Comparison of ENCODE assay signal across 8 mouse cellular contexts in genomic region chr10:70097291-70097901, GRCm38 (mm10). TPM values are rescaled to one million over a fixed set of nuclear protein-coding genes. Genes with fewer than 3 reads are reported as not detected.
DNase-seq lines count a peak whose midpoint lies in the region; ATAC-seq and TF ChIP-seq lines count a peak whose summit lies in the region.

No protein-coding gene starts in this region.

- WGBS in kidney, embryonic 14.5 days, result under 1% methylated on average over 56 of the region's 58 CpGs
- under 1% methylated on average over 58 of the region's 58 CpGs for WGBS in lung, embryonic 14.5 days

- DNase-seq in cerebellum, adult 18-20 months, result peak; percentile 41 to 59
- DNase-seq in gastrocnemius, postnatal 25 days, result peak; percentile 46
- DNase-seq in lung, embryonic 14.5 days, result peak; percentile 49
- peak; percentile 67 for DNase-seq in retina, postnatal 1 day
- no peak for DNase-seq in c-Kit-positive CD71-positive TER-119-positive erythroid progenitor cells, embryonic 14.5 days (ENCODE audit: low spot score)

- H3K9ac ChIP-seq in kidney, embryonic 14.5 days (ENCODE audit: low read depth, low read length), result peak overlapping the region; percentile 91
- peak overlapping the region; percentile 95 for H3K9ac ChIP-seq in lung, embryonic 14.5 days

- peaks cover 53% of the 10 kb centered on the region for H3K4me1 ChIP-seq in megakaryocyte, embryonic 14.5 days
- H3K4me1 ChIP-seq in kidney, embryonic 14.5 days (ENCODE audit: control insufficient read depth, insufficient read depth, low read length), result peaks cover 19% of the 10 kb centered on the region
- H3K4me1 ChIP-seq in lung, embryonic 14.5 days (ENCODE audit: insufficient read depth), result peaks cover 15% of the 10 kb centered on the region

- peak overlapping the region; percentile 84 for H3K27ac ChIP-seq in kidney, embryonic 14.5 days (ENCODE audit: low read depth, low read length)
- H3K27ac ChIP-seq in lung, embryonic 14.5 days (ENCODE audit: low read depth), result peak overlapping the region; percentile 80

- no peaks in the 10 kb centered on the region for H3K27me3 ChIP-seq in megakaryocyte, embryonic 14.5 days (replicated peaks)
- no peaks in the 10 kb centered on the region for H3K27me3 ChIP-seq in kidney, embryonic 14.5 days (ENCODE audit: control insufficient read depth, insufficient read depth, low read length)
- no peaks in the 10 kb centered on the region for H3K27me3 ChIP-seq in lung, embryonic 14.5 days (ENCODE audit: insufficient read depth, low read length)

- H3K4me2 ChIP-seq in kidney, embryonic 14.5 days (replicated peaks; ENCODE audit: low read depth, low read length), result peak overlapping the region; percentile 90
- H3K4me2 ChIP-seq in lung, embryonic 14.5 days, result peak overlapping the region; percentile 84

- no peak for ATAC-seq in megakaryocyte, adult 5-6 weeks (ENCODE audit: poor library complexity, severe bottlenecking)
- peak; percentile 21 for ATAC-seq in kidney, embryonic 14.5 days (ENCODE audit: low FRiP score, low TSS enrichment)
- peak; percentile 22 for ATAC-seq in lung, embryonic 14.5 days (ENCODE audit: insufficient read depth)

- H3K36me3 ChIP-seq in megakaryocyte, embryonic 14.5 days (replicated peaks; ENCODE audit: low read length), result peaks cover 25% of the 10 kb centered on the region
- H3K36me3 ChIP-seq in kidney, embryonic 14.5 days (ENCODE audit: control insufficient read depth, insufficient read depth, low read length), result 0 out of 2 replicates have a peak, but pooled peaks cover 3% of the 10 kb centered on the region
- H3K36me3 ChIP-seq in lung, embryonic 14.5 days (ENCODE audit: insufficient read depth), result no peaks in the 10 kb centered on the region

- TF ChIP-seq CTCF in lung, embryonic 14.5 days (IDR thresholded peaks at IDR 0.05; ENCODE audit: low read depth), result no peak

- peaks cover 7% of the 10 kb centered on the region; the same call in 1 of the 2 replicates for H3K9me3 ChIP-seq in megakaryocyte, embryonic 14.5 days
- peaks cover 7% of the 10 kb centered on the region for H3K9me3 ChIP-seq in kidney, embryonic 14.5 days (ENCODE audit: control insufficient read depth, low read length)
- H3K9me3 ChIP-seq in lung, embryonic 14.5 days (ENCODE audit: low read depth, low read length), result no peaks in the 10 kb centered on the region; the same call in 1 of the 2 replicates

- H3K4me3 ChIP-seq in megakaryocyte, embryonic 14.5 days (replicated peaks), result peak overlapping the region; percentile 98
- H3K4me3 ChIP-seq in kidney, embryonic 14.5 days (ENCODE audit: low read length), result peak overlapping the region; percentile 94
- peak overlapping the region; percentile 98 for H3K4me3 ChIP-seq in lung, embryonic 14.5 days (ENCODE audit: low read depth, low read length)

RNA-seq across cellular contexts. Expression of gene Ccdc6, which starts 0.5 kb away (rescaled TPM):
- 12.2 and 12.4 TPM in 2 replicates for polyA plus RNA-seq in megakaryocyte, embryonic 14.5 days (2012; ENCODE audit: insufficient read depth, low replicate concordance)
- total RNA-seq in megakaryocyte, adult 5-6 weeks (2015), result 11.9 and 15.7 TPM in 2 replicates
- 10.3 and 13.2 TPM in 2 replicates for total RNA-seq in megakaryocyte, adult 5-6 weeks (2017)
- total RNA-seq in gastrocnemius, postnatal 25 days (2021), result 100 to 1,000 TPM in 1 of 2 experiments, 10 to 100 TPM in 1; 98.9 to 100 TPM
- 36.4 and 39.6 TPM in 2 replicates for polyA plus RNA-seq in kidney, embryonic 14.5 days (2014; fragmentation: Nextera tagmentation; extraction: Ambion mirVana)
- 21.9 TPM in 2 replicates for polyA plus RNA-seq in lung, embryonic 14.5 days (2014; fragmentation: Nextera tagmentation; extraction: Ambion mirVana)
